Mouse (Mus musculus) midbrain, embryonic 14.5 days (tissue): Measurements from ENCODE around the gene Dhx37. TPM values are rescaled to one million over a fixed set of nuclear protein-coding genes. Genes with fewer than 3 reads are reported as not detected.
"Not testable (repeated sequence)": the region's sequence is repeated elsewhere in the genome, so short reads cannot be mapped to it uniquely, and the experiment has no call there.

ENCODE experiments used
- ATAC-seq: fragments of 200-750 bp; cut with Nextera tagmentation; 2 replicates; pipeline ENCODE4 v1.8.0; 2017; ENCODE audit warnings: moderate number of reproducible peaks, moderate library complexity; ENCODE audit not compliant: low FRiP score, low TSS enrichment
- DNase-seq: peaks from one replicate; pipeline ENCODE4 v3.0.0-alpha.2; 2015
- H3K27ac ChIP-seq: fragments of 300-500 bp; sonication (generic); replicated peaks from 2 replicates; pipeline ENCODE4 v1.5.1; 2014; ENCODE audit warnings: mild to moderate bottlenecking, low read depth, low read length, moderate library complexity
- H3K27me3 ChIP-seq: fragments of 300-500 bp; sonication (generic); 2 replicates; pipeline ENCODE4 v1.6.1; 2014; ENCODE audit warnings: low read length, control low read depth, mixed read lengths; ENCODE audit not compliant: control insufficient read depth, insufficient read depth
- H3K36me3 ChIP-seq: fragments of 300-500 bp; sonication (generic); 2 replicates; pipeline ENCODE4 v1.6.1; 2014; ENCODE audit warnings: low read length, control low read depth; ENCODE audit not compliant: control insufficient read depth, insufficient read depth
- H3K4me1 ChIP-seq: fragments of 300-500 bp; sonication (generic); 2 replicates; pipeline ENCODE4 v1.6.1; 2014; ENCODE audit warnings: mild to moderate bottlenecking, antibody characterized with exemption, low read length, control low read depth; ENCODE audit not compliant: control insufficient read depth, insufficient read depth
- H3K4me2 ChIP-seq: fragments of 300-500 bp; sonication (generic); 2 replicates; pipeline ENCODE4 v1.6.1; 2014; ENCODE audit warnings: mild to moderate bottlenecking, low read length, moderate library complexity
- H3K4me3 ChIP-seq: fragments of 300-500 bp; sonication (generic); replicated peaks from 2 replicates; pipeline ENCODE4 v1.5.1; 2014; ENCODE audit warnings: low read depth, low read length
- H3K9ac ChIP-seq: fragments of 300-500 bp; sonication (generic); replicated peaks from 2 replicates; pipeline ENCODE4 v1.6.1; 2014; ENCODE audit warnings: mild to moderate bottlenecking, low read length, moderate library complexity
- H3K9me3 ChIP-seq: fragments of 300-500 bp; sonication (generic); 2 replicates; pipeline ENCODE4 v1.6.1; 2016; ENCODE audit warnings: low read length, control low read depth, mixed read lengths; ENCODE audit not compliant: control insufficient read depth
- WGBS: fragments of 180-500 bp; shearing (Covaris S2); extraction: QIAGEN DNeasy Blood & Tissue Kit; methylation state at CpG from one replicate; pipeline ENCODE4 v1.1.7; 2014; 5-methylcytosine and 5-hydroxymethylcytosine counted together
- polyA plus RNA-seq: library from polyadenylated mRNA; unstranded; fragments of >200 nt; fragmentation: Nextera tagmentation; extraction: Ambion mirVana; gene quantifications from 2 replicates; pipeline ENCODE4 v1.2.1, GENCODE M21; 2014

Dhx37 gene
- polyA plus RNA-seq, 1 experiment from 2014 or later = 9.8 TPM

DNA sequence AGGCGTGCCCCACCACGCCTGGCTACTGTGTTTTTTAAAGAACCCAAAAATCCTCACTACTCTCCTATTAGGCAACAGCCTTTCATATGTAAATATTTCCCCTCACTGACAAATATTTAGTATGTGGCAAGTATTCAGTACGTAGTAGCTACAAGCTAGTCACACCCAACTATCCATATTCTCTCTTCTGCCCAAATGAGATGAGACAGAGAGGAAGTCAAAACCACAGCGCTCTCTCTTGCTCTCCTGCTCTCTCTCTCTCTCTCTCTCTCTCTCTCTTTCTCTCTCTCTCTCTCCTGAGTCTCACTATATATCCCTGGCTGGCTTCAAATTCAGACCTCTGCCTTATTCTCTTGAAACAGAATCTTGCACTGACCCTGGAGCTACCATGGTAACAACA is 10.6 kb upstream of the Dhx37 start:
- no peaks in the 10 kb centered on the region for H3K36me3 ChIP-seq
- no peak for ATAC-seq
- H3K4me3 ChIP-seq = no peak overlapping the region
- no peak overlapping the region for H3K4me2 ChIP-seq
- DNase-seq = no peak
- H3K4me1 ChIP-seq = peaks cover 16% of the 10 kb centered on the region
- H3K9ac ChIP-seq = no peak overlapping the region
- 91% methylated on average over 4 of the region's 4 CpGs for WGBS
- no peaks in the 10 kb centered on the region for H3K27me3 ChIP-seq
- no peak overlapping the region for H3K27ac ChIP-seq
- 0 out of 2 replicates have a peak, but pooled peaks cover 3% of the 10 kb centered on the region for H3K9me3 ChIP-seq

DNA sequence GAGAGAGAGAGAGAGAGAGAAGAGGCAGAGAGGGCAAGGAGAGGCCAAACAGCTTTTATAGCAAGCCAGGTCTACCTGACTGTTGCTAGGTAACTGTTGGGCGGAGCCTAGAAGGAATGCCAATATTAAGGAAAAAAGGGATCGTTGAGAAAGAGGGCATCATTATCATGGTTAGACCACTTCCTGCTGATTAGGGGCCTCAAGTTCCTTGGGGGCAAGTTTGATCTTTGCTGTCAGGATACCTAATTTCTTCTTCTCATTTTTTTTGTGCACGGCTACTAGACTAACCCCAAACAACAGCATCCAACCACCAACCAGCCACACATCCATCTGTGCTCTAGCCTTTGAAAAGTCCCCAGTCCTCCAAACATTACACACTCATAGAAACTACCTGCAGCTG is 10.0 kb upstream of the Dhx37 start:
- peaks cover 16% of the 10 kb centered on the region for H3K4me1 ChIP-seq
- H3K27ac ChIP-seq = no peak overlapping the region
- no peaks in the 10 kb centered on the region for H3K36me3 ChIP-seq
- H3K4me2 ChIP-seq = no peak overlapping the region
- H3K9me3 ChIP-seq = 0 out of 2 replicates have a peak, but pooled peaks cover 3% of the 10 kb centered on the region
- ATAC-seq = no peak
- no peak overlapping the region for H3K9ac ChIP-seq
- H3K27me3 ChIP-seq = no peaks in the 10 kb centered on the region
- DNase-seq = no peak
- H3K4me3 ChIP-seq = no peak overlapping the region
- 92% methylated on average over 3 of the region's 3 CpGs for WGBS

DNA sequence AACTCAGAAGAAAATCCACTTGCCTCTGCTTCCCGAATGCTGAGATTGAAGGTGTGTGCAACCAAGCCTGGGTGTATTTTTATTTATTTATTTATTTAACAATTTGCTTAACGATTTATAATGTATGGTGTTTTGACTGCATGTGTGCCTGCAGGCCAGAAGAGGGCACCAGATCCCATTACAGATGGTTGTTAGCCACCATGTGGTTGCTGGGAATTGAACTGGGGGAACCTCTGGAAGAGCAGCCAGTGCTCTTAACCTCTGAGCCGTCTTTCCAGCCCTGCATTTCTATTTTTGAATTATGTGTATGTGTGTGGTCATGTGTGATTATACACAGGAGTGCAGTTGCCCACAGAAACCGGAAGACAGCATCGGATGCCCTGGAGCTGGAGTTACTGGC is 9.4 kb upstream of the Dhx37 start:
- Histone ChIP-seq H3K9ac (no peak overlapping the region), H3K36me3 (no peaks in the 10 kb centered on the region), H3K4me1 (peaks cover 16% of the 10 kb centered on the region), H3K27me3 (no peaks in the 10 kb centered on the region), H3K27ac (no peak overlapping the region), H3K4me3 (no peak overlapping the region), H3K4me2 (no peak overlapping the region), H3K9me3 (0 out of 2 replicates have a peak, but pooled peaks cover 3% of the 10 kb centered on the region)
- no peak for ATAC-seq
- DNase-seq = no peak
- WGBS = 92% methylated on average over 5 of the region's 5 CpGs

DNA sequence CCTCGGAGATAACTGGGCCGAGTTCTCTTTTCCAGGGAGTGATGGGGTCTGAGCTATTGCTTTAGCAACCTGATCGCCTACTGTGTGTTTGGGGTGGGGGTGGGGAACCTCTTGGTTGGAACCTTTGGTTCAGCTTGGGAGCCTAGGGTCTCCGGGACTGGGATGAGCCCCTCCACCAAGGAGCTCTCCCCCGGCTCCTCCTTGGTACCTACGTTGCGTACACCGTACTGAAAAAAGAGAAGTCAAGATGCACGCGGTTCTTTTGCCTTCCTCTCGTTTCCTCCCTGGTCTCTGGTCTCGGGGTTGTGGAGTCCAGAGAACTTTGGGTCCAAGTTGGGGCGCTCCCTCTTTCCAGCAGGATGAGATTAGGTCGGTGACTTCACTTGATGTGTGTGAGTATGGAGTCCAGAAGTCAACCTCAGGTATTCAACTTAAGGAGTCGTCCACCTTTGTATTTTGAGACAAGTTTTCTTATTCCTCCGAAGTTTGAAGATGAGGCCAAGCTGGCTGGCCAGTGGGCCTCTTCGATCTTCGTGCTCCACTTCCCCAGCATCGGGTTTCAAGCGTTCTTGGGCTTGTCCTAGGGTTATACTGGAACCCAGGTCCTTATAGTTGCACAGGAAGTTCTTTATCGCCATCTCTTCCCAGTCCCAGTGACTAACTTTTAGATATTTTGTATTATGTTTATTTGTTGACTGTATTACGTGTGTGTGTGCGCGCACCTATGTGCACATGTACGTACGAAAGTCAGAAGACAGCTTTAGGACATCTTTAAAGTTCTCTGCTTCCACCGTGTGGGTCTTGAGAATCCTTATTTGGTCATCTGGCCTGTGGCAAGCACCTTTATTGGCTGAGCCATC is 8.4 kb upstream of the Dhx37 start:
- Histone ChIP-seq H3K36me3 (no peaks in the 10 kb centered on the region), H3K4me2 (peak overlapping the region; percentile 82), H3K4me3 (peak overlapping the region; percentile 86), H3K27ac (peak overlapping the region; percentile 76), H3K27me3 (no peaks in the 10 kb centered on the region), H3K9me3 (0 out of 2 replicates have a peak, but pooled peaks cover 3% of the 10 kb centered on the region), H3K4me1 (peaks cover 16% of the 10 kb centered on the region), H3K9ac (peak overlapping the region; percentile 86)
- ATAC-seq = peak; percentile 7; the same call in 1 of the 2 replicates
- WGBS = 22% methylated on average over 27 of the region's 27 CpGs
- no peak for DNase-seq

DNA sequence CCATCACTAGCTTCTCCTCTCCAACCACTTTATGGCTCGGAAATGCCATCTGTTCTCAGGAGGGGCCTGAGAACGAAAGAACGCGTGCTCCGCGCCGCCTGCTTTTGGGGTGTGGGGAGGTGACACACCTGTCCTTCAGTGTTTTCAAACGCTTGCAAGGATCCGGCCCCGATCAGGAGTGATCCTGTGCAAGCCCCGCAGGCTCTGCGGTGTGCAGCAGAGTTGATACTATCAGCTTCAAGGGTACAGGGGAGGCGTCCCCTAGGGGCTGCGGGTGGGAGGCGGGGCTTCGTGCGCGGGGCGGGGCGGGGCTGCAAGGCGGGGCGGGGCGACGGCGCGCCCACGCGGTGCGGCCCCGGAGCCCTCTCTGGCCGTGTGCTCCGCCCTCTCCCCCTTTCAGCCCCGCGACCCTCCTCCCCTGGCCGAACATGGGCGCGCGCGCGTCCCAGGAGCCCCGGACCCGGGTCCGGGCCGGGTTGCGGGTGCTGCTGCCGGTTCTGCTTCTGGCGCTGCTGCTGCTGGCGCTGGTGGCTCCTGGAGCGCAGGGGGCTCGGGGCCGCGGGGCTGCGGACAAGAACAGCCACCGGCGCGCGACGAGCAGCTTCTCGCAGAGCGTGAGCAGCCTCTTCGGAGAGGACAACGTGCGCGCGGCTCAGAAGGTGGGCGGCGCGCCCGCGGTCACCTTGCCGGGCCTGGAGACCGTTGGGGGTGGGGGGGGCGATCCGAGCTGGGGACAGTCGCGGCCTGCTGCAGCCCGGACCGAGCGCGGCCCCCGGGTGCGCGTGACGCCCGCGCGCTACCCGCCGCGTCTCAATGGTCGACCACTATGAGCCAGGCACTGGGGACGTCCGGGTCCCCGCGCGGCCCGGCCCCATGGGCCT is 7.6 kb upstream of the Dhx37 start, which contains the start of gene Bri3bp:
Gene Bri3bp (plus strand): TSS at position 335 of the 881 bp plus-strand sequence.
- WGBS = under 1% methylated on average over 96 of the region's 97 CpGs
- DNase-seq = peak; percentile 82
- H3K27me3 ChIP-seq = no peaks in the 10 kb centered on the region

DNA sequence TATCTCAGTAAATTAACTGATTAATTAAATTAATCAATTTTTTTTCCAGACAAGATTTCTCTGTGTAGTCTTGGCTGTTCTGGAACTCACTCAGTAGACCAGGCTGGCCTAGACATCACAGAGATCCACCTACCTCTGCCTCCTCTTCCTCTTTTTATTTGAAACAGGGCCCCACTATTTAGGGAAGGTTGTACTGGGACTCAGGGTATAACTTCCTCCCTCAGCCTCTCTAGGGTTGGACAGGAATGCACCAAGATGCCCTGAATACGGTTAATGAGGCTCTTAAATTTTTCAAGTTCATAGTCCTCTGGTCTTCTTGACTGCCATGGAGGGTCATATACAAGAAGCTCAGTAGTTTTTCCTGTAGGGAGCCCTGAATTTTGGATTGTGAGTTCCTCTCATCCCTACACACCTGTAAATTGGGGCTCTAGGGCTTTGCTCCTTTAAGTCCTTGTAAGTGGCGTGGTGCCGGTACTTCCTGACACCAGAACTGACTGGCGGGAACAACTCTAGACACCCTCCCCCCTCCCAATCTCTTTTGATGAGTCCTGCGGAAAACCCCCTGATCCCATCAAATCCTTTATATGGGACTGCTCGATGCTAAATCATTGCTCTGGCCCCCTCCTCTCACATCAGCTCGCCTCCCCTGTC is 6.8 kb upstream of the Dhx37 start:
- peak overlapping the region; percentile 86 for H3K4me3 ChIP-seq
- H3K9me3 ChIP-seq = 0 out of 2 replicates have a peak, but pooled peaks cover 3% of the 10 kb centered on the region
- peak overlapping the region; percentile 82 for H3K4me2 ChIP-seq
- peak overlapping the region; percentile 86 for H3K9ac ChIP-seq
- no peaks in the 10 kb centered on the region for H3K36me3 ChIP-seq
- H3K27me3 ChIP-seq = no peaks in the 10 kb centered on the region
- ATAC-seq (peak; percentile 33), DNase-seq (no peak)
- 4% methylated on average over 7 of the region's 7 CpGs for WGBS
- H3K27ac ChIP-seq = peak overlapping the region; percentile 76
- H3K4me1 ChIP-seq = peaks cover 16% of the 10 kb centered on the region

More for the DNA sequence above, 7.6 kb upstream of the Dhx37 start, which contains the start of gene Bri3bp:
- Histone ChIP-seq H3K4me1 (peaks cover 16% of the 10 kb centered on the region), H3K9ac (peak within 1 kb of the TSS; percentile 86), H3K4me3 (peak within 1 kb of the TSS; percentile 86), H3K27ac (peak within 1 kb of the TSS; percentile 76), H3K4me2 (peak within 1 kb of the TSS; percentile 82), H3K36me3 (no peaks in the 10 kb centered on the region), H3K9me3 (0 out of 2 replicates have a peak, but pooled peaks cover 3% of the 10 kb centered on the region)
- peak; percentile 89 for ATAC-seq

DNA sequence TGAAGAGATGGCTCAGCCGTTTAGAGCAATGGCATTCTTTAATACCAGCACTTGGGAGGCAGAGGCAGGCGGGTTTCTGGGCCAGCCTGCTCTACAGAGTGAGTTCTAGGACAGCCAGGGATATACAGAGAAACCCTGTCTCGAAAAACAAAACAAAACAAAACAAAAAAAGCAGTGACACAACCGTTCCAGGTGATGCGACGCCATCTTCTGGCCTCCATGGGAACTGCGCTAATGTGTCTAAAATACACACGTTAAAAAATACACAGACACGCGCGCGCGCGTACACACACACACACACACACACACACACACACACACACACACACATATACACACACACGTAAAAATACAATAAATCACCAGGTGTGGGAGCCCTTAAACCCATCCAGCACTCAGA is 426 bp upstream of the Dhx37 start:
- Histone ChIP-seq H3K4me3 (peak overlapping the region; percentile 79), H3K4me2 (peak overlapping the region; percentile 88), H3K36me3 (peaks cover 24% of the 10 kb centered on the region), H3K27ac (peak overlapping the region; percentile 75; the same call in 1 of the 2 replicates)
- not testable (repeated sequence) for H3K4me1 ChIP-seq, H3K27me3 ChIP-seq, ATAC-seq, DNase-seq, H3K9ac ChIP-seq, H3K9me3 ChIP-seq
- 58% methylated on average over 15 of the region's 15 CpGs for WGBS

DNA sequence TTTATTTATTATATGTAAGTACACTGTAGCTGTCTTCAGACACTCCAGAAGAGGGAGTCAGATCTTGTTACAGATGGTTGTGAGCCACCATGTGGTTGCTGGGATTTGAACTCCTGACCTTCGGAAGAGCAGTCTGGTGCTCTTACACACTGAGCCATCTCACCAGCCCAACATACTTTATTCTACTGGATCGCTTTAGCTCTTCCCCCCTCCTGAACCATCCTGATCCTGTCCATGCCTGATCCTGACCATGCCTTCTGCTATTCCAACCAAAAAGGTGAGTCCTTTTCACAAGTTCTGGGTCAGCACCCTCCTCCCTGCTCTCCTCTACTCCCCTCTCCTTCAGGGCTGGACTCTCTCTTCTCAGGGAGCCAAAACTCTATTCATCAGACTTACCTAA is 1.6 kb downstream of the Dhx37 start:
- Histone ChIP-seq H3K36me3 (peaks cover 44% of the 10 kb centered on the region), H3K4me2 (peak overlapping the region; percentile 88; the same call in 1 of the 2 replicates)
- not testable (repeated sequence) for ATAC-seq, H3K4me1 ChIP-seq, H3K27ac ChIP-seq, DNase-seq, H3K9ac ChIP-seq, H3K4me3 ChIP-seq, H3K9me3 ChIP-seq, H3K27me3 ChIP-seq
- WGBS = 90% methylated on average over 2 of the region's 2 CpGs
